Mouse (Mus musculus) liver, embryonic 15.5 days (tissue): Measurements from ENCODE around the gene Ahdc1. TPM values are rescaled to one million over a fixed set of nuclear protein-coding genes. Genes with fewer than 3 reads are reported as not detected.
"Not testable (repeated sequence)": the region's sequence is repeated elsewhere in the genome, so short reads cannot be mapped to it uniquely, and the experiment has no call there.

Experiments used
- ATAC-seq: fragments of 200-750 bp; cut with Nextera tagmentation; 2 replicates; pipeline ENCODE4 v1.8.0; 2017; ENCODE audit warnings: moderate number of reproducible peaks, mild to moderate bottlenecking, moderate library complexity; ENCODE audit not compliant: insufficient read depth
- H3K27ac ChIP-seq: fragments of 300-500 bp; sonication (generic); replicated peaks from 2 replicates; pipeline ENCODE4 v1.5.1; 2015; ENCODE audit warnings: mild to moderate bottlenecking, inconsistent platforms
- H3K27me3 ChIP-seq: fragments of 300-500 bp; sonication (generic); 2 replicates; pipeline ENCODE4 v1.6.1; 2015; ENCODE audit warnings: mild to moderate bottlenecking, inconsistent platforms
- H3K36me3 ChIP-seq: fragments of 300-500 bp; sonication (generic); replicated peaks from 2 replicates; pipeline ENCODE4 v1.6.1; 2015; ENCODE audit warnings: moderate library complexity, mild to moderate bottlenecking, inconsistent platforms
- H3K4me1 ChIP-seq: fragments of 300-500 bp; sonication (generic); replicated peaks from 2 replicates; pipeline ENCODE4 v1.6.1; 2015; ENCODE audit warnings: inconsistent platforms
- H3K4me2 ChIP-seq: fragments of 300-500 bp; sonication (generic); 2 replicates; pipeline ENCODE4 v1.6.1; 2015; ENCODE audit warnings: moderate library complexity, mild to moderate bottlenecking, inconsistent platforms
- H3K4me3 ChIP-seq: fragments of 300-500 bp; sonication (generic); replicated peaks from 2 replicates; pipeline ENCODE4 v1.5.1; 2015; ENCODE audit warnings: mild to moderate bottlenecking, inconsistent platforms
- H3K9ac ChIP-seq: fragments of 300-500 bp; sonication (generic); 2 replicates; pipeline ENCODE4 v1.6.1; 2015; ENCODE audit warnings: moderate library complexity, mild to moderate bottlenecking, inconsistent platforms
- H3K9me3 ChIP-seq: fragments of 300-500 bp; sonication (generic); replicated peaks from 2 replicates; pipeline ENCODE4 v1.6.1; 2016; ENCODE audit warnings: inconsistent platforms
- WGBS: fragments of 180-500 bp; shearing (Covaris S2); methylation state at CpG from one replicate; pipeline ENCODE4 v1.1.7; 2015; ENCODE audit warnings: mixed read lengths; ENCODE audit not compliant: insufficient replicate concordance; 5-methylcytosine and 5-hydroxymethylcytosine counted together
- polyA plus RNA-seq: library from polyadenylated mRNA; unstranded; fragments of >200 nt; fragmentation: Nextera tagmentation; extraction: Ambion mirVana; gene quantifications from 2 replicates; pipeline ENCODE4 v1.2.1, GENCODE M21; 2015

Ahdc1 gene
- polyA plus RNA-seq, 1 experiment from 2014 or later: 1.1 TPM

DNA sequence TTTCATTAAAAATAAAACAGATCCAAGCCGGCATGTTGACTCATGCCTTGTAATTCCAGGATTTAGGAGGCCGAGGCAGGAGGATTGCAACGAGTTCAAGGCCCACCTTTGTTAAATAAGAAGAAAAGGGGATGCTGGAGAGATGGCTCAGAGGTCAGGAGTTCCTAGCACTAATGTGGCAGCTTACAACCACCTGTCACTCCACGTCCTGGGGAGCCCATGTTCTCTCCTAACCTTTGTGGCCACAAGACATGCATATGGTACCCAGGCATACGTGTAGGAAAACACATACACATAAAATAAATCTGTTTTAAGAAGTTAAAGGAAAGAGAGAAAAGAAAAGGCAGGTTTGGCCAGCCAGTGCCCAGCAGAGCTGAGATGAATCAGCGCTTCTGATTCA is 82.0 kb downstream of the Ahdc1 start:
- WGBS: 52% methylated on average over 6 of the region's 6 CpGs
- H3K9me3 ChIP-seq: no peaks in the 10 kb centered on the region
- peaks cover 65% of the 10 kb centered on the region for H3K27me3 ChIP-seq
- no peak for ATAC-seq
- H3K9ac ChIP-seq: no peak overlapping the region
- no peak overlapping the region for H3K4me2 ChIP-seq
- no peak overlapping the region for H3K4me3 ChIP-seq
- H3K36me3 ChIP-seq: no peaks in the 10 kb centered on the region
- peaks cover 55% of the 10 kb centered on the region for H3K4me1 ChIP-seq
- 0 out of 2 replicates have a peak overlapping the region, but pooled peaks have one; percentile 24 for H3K27ac ChIP-seq

DNA sequence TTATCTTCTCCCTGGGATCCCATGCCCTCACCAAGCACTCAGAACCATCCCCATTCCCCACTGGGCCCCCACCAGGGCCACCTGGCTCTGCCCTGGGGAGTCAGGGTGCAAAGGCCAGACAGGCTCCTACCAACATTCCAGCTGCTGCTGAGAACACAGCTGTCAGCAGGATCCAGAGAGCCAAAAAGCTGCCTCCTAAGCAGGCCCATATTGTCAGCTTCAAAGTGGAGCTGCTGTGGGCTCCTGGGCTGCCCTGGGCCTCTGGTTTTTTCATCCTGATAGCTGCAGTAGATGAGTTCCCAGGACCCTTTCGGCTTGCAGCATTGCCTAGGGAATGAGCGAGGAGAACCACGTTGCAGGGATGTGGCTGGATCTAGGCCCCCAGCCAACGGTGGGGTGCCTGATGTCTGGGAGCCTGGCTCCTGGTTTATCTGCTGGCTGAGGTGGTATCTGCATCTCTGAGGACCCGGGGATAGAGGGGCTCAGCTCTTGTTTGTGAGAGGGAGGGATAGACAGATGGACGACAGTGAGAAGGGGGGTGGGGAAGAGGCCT is 82.5 kb downstream of the Ahdc1 start:
- no peak overlapping the region for H3K4me2 ChIP-seq
- 21% methylated on average over 6 of the region's 6 CpGs for WGBS
- H3K4me1 ChIP-seq: peaks cover 54% of the 10 kb centered on the region
- no peaks in the 10 kb centered on the region for H3K36me3 ChIP-seq
- H3K4me3 ChIP-seq: no peak overlapping the region
- H3K9me3 ChIP-seq: no peaks in the 10 kb centered on the region
- H3K9ac ChIP-seq: no peak overlapping the region
- ATAC-seq: no peak
- H3K27ac ChIP-seq: 0 out of 2 replicates have a peak overlapping the region, but pooled peaks have one; percentile 24
- peaks cover 65% of the 10 kb centered on the region for H3K27me3 ChIP-seq

- ATAC-seq: no peak
- H3K27ac ChIP-seq: no peak overlapping the region
- no peak overlapping the region for H3K9ac ChIP-seq
- H3K4me3 ChIP-seq: no peak overlapping the region
- peaks cover 54% of the 10 kb centered on the region for H3K4me1 ChIP-seq
- H3K27me3 ChIP-seq: peaks cover 62% of the 10 kb centered on the region
- 42% methylated on average over 1 of the region's 1 CpGs for WGBS
- no peak overlapping the region for H3K4me2 ChIP-seq
- H3K9me3 ChIP-seq: no peaks in the 10 kb centered on the region
- H3K36me3 ChIP-seq: no peaks in the 10 kb centered on the region
These were observed 83.2 kb downstream of the Ahdc1 start for GRCm38 (mm10) chr4:133094255-133094654.

DNA sequence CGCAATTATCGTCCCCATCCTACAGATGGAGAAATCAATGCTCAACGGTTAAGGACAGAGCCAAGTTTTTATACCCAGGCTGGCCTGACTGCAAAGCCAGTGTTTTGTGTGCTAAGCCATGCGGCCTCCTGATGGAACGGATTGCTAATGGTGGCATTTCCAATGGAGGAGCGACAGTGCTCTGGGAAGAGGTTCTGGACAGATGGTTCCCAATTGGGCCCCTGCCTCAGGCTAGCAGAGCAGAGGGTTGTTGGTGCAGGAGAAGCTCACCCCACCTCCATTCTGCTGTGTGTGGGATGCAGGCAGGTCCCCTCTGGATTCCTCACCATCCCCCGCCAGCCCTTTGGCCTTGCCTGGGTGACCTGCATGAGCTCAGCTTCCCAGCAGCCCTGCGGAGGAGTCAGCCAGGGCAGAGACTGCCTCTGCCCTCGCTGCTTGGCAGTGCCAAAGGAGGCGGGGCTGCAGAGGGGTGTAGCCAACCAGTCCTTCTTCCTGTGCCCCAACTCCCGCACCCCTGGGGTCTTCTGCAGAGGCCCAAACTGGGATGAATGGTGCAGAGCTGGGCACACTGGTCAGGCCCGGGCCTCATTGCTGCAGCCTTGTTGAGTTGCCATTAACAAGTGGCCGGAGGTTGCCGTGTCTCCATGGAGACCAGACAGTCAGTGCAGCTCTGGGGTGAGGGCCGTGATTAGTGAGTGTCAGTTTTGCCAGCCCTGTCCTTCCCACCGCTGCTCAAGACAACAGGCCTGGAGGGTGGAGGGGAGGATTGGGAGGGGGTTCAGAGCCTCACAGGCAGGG is 84.1 kb downstream of the Ahdc1 start:
- ATAC-seq: 0 out of 2 replicates have a peak, but pooled peaks have one; percentile 35
- WGBS: 55% methylated on average over 16 of the region's 16 CpGs
- Histone ChIP-seq H3K36me3 (no peaks in the 10 kb centered on the region), H3K4me3 (peak overlapping the region; percentile 11; the same call in 1 of the 2 replicates), H3K9ac (no peak overlapping the region), H3K9me3 (no peaks in the 10 kb centered on the region), H3K4me2 (peak overlapping the region; percentile 38), H3K27me3 (peaks cover 56% of the 10 kb centered on the region), H3K27ac (0 out of 2 replicates have a peak overlapping the region, but pooled peaks have one; percentile 29), H3K4me1 (peaks cover 52% of the 10 kb centered on the region)

DNA sequence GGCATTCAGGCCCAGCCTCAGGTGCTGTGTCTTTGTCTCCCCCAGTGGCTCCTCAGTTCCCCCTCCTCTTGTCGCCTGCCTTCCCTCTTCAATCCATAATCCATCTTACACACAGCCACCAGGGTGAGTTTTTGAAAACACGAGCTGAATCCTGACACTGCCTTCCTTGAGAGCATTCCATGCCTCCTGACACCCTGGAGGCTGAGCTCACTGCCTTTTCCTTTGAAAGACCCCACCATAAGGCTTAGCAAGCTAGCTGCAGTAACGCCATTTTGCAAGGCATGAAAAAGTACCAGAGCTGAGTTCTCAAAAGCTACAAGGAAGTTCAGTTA is 84.6 kb downstream of the Ahdc1 start:
- WGBS: 48% methylated on average over 3 of the region's 3 CpGs
- H3K9me3 ChIP-seq, H3K9ac ChIP-seq, ATAC-seq, H3K36me3 ChIP-seq: not testable (repeated sequence)
- Histone ChIP-seq H3K27ac (0 out of 2 replicates have a peak overlapping the region, but pooled peaks have one; percentile 29), H3K4me3 (peak overlapping the region; percentile 11; the same call in 1 of the 2 replicates), H3K4me1 (peaks cover 46% of the 10 kb centered on the region), H3K4me2 (peak overlapping the region; percentile 38), H3K27me3 (peaks cover 50% of the 10 kb centered on the region)

- WGBS: under 1% methylated on average over 16 of the region's 26 CpGs
- not testable (repeated sequence) for ATAC-seq, H3K4me2 ChIP-seq, H3K27ac ChIP-seq, H3K9me3 ChIP-seq, H3K9ac ChIP-seq, H3K36me3 ChIP-seq
- Histone ChIP-seq H3K27me3 (peaks cover 41% of the 10 kb centered on the region), H3K4me1 (peaks cover 36% of the 10 kb centered on the region), H3K4me3 (peak overlapping the region; percentile 53)
These were observed 85.6 kb downstream of the Ahdc1 start for GRCm38 (mm10) chr4:133096671-133097070.

GRCm38 (mm10) chr4:133101751-133102150 is 90.7 kb downstream of the Ahdc1 start:
- no peaks in the 10 kb centered on the region for H3K36me3 ChIP-seq
- H3K27me3 ChIP-seq: no peaks in the 10 kb centered on the region
- WGBS: 60% methylated on average over 9 of the region's 9 CpGs
- no peak overlapping the region for H3K4me3 ChIP-seq
- no peak overlapping the region for H3K27ac ChIP-seq
- H3K9me3 ChIP-seq: no peaks in the 10 kb centered on the region
- peaks cover 12% of the 10 kb centered on the region for H3K4me1 ChIP-seq
- no peak overlapping the region for H3K4me2 ChIP-seq
- no peak overlapping the region for H3K9ac ChIP-seq
- ATAC-seq: no peak

DNA sequence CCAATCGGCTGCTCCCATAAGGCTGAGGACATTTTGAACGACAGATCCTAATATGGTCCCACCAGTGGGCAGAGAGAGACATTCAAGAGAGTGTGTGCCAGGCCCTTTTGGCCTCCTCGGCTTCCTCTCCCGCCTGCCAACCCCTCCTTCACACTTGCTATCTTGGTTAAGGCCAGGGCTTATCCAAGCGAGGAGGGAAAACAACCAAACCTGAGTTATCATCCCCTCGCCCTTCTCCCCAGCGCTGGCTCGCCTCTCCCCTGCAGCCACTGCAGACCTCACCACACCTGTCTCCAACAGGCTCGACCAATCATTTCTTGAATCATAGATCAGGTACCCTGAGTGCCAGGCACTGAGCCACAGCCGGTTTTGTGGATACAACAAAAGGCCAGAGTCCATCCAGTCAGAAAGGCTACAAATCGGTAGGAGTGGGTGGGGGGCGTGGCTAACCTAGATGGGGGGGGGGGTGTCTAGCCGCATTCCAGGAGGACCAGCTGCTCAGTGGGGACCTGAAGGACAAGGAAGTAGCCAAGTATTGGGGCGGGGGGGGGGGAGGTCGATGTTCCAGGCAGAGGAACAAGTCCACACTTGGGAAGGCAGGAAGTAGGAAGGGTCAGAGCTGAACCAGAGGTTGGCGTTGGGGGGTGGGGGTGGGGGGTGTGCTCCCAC is 92.6 kb downstream of the Ahdc1 start:
- Histone ChIP-seq H3K27me3 (no peaks in the 10 kb centered on the region), H3K4me2 (peak overlapping the region; percentile 23; the same call in 1 of the 2 replicates), H3K9ac (no peak overlapping the region), H3K36me3 (no peaks in the 10 kb centered on the region), H3K4me3 (no peak overlapping the region), H3K9me3 (no peaks in the 10 kb centered on the region), H3K4me1 (peaks cover 22% of the 10 kb centered on the region), H3K27ac (no peak overlapping the region)
- ATAC-seq: peak; percentile 31; the same call in 1 of the 2 replicates
- 15% methylated on average over 16 of the region's 16 CpGs for WGBS

- Histone ChIP-seq H3K9me3 (no peaks in the 10 kb centered on the region), H3K4me1 (peaks cover 22% of the 10 kb centered on the region), H3K9ac (no peak overlapping the region), H3K36me3 (no peaks in the 10 kb centered on the region), H3K27me3 (no peaks in the 10 kb centered on the region), H3K4me3 (no peak overlapping the region), H3K27ac (no peak overlapping the region), H3K4me2 (no peak overlapping the region; the same call in 1 of the 2 replicates)
- 36% methylated on average over 10 of the region's 10 CpGs for WGBS
- ATAC-seq: 0 out of 2 replicates have a peak, but pooled peaks have one; percentile 7
These were observed 93.1 kb downstream of the Ahdc1 start for GRCm38 (mm10) chr4:133104194-133104569.

GRCm38 (mm10) chr4:133106691-133107090 is 95.6 kb downstream of the Ahdc1 start:
- H3K4me2 ChIP-seq: no peak overlapping the region
- H3K4me3 ChIP-seq: no peak overlapping the region
- no peaks in the 10 kb centered on the region for H3K9me3 ChIP-seq
- peaks cover 22% of the 10 kb centered on the region for H3K4me1 ChIP-seq
- no peak overlapping the region for H3K9ac ChIP-seq
- no peak for ATAC-seq
- WGBS: 71% methylated on average over 7 of the region's 7 CpGs
- no peak overlapping the region for H3K27ac ChIP-seq
- no peaks in the 10 kb centered on the region for H3K27me3 ChIP-seq
- H3K36me3 ChIP-seq: no peaks in the 10 kb centered on the region

- no peak overlapping the region for H3K27ac ChIP-seq
- no peaks in the 10 kb centered on the region for H3K9me3 ChIP-seq
- no peak overlapping the region for H3K9ac ChIP-seq
- H3K4me1 ChIP-seq: peaks cover 22% of the 10 kb centered on the region
- ATAC-seq: no peak
- H3K27me3 ChIP-seq: no peaks in the 10 kb centered on the region
- H3K4me3 ChIP-seq: no peak overlapping the region
- 23% methylated on average over 13 of the region's 13 CpGs for WGBS
- no peaks in the 10 kb centered on the region for H3K36me3 ChIP-seq
- no peak overlapping the region for H3K4me2 ChIP-seq
These were observed 96.8 kb downstream of the Ahdc1 start for GRCm38 (mm10) chr4:133107788-133108281.
